Mouse (Mus musculus) ES-E14 (cell line): ENCODE results near the gene Rgs6. TPM values are rescaled to one million over a fixed set of nuclear protein-coding genes. Genes with fewer than 3 reads are reported as not detected.

Experiments
- DNase-seq: peaks from one replicate; pipeline ENCODE4 v3.0.0-alpha.2; 2013; ENCODE audit warnings: low read depth, low spot score
- H3K27ac ChIP-seq: 2 replicates; pipeline ENCODE4 v1.5.1; 2012; ENCODE audit warnings: low read depth, mild to moderate bottlenecking, low read length, moderate library complexity, mixed read lengths; ENCODE audit not compliant: poor library complexity, insufficient read depth, severe bottlenecking
- H3K36me3 ChIP-seq: 2 replicates; pipeline ENCODE4 v1.6.1; 2012; ENCODE audit warnings: mild to moderate bottlenecking, low read length, moderate library complexity, mixed read lengths; ENCODE audit not compliant: control insufficient read depth, poor library complexity, insufficient read depth, severe bottlenecking
- H3K4me1 ChIP-seq, 2 experiments: fragments of 150-350 bp in 1 of 2; sonication (generic) in 1 of 2; 2 replicates each; pipeline ENCODE4 v1.6.1; 2012; ENCODE audit warnings: low read length in 2 of 2, mild to moderate bottlenecking in 1 of 2, mixed read lengths in 1 of 2; ENCODE audit not compliant: control insufficient read depth in 2 of 2, insufficient read depth in 2 of 2, poor library complexity in 1 of 2
- H3K4me3 ChIP-seq, 2 experiments: fragments of 150-350 bp in 1 of 2; sonication (generic) in 1 of 2; 2 replicates each; pipeline ENCODE4 v1.5.1; 2012; ENCODE audit warnings: low read length in 2 of 2, low read depth in 1 of 2, mild to moderate bottlenecking in 1 of 2, mixed read lengths in 1 of 2; ENCODE audit not compliant: insufficient read depth in 1 of 2, poor library complexity in 1 of 2, severe bottlenecking in 1 of 2
- H3K9ac ChIP-seq: 2 replicates; pipeline ENCODE4 v1.6.1; 2012; ENCODE audit warnings: low read depth, mild to moderate bottlenecking, low read length, mixed read lengths; ENCODE audit not compliant: poor library complexity, insufficient read depth, severe bottlenecking
- H3K9me3 ChIP-seq: fragments of 150-350 bp; sonication (generic); 2 replicates; pipeline ENCODE4 v1.6.1; 2012; ENCODE audit warnings: low read depth, mild to moderate bottlenecking, low read length; ENCODE audit not compliant: control insufficient read depth, insufficient read depth
- CHD2 ChIP-seq: IDR thresholded peaks from 2 replicates; pipeline ENCODE4 v1.6.1; 2014; ENCODE audit warnings: mild to moderate bottlenecking, low read depth, low read length, inconsistent platforms
- HCFC1 ChIP-seq: IDR thresholded peaks from 2 replicates; pipeline ENCODE4 v1.6.1; 2012; ENCODE audit warnings: low read length, inconsistent platforms, borderline replicate concordance; ENCODE audit not compliant: insufficient read depth
- MAFK ChIP-seq: IDR thresholded peaks from 2 replicates; pipeline ENCODE4 v1.6.1; 2014; ENCODE audit warnings: mild to moderate bottlenecking, low read depth, low read length, inconsistent platforms; ENCODE audit not compliant: insufficient read depth
- ZC3H11A ChIP-seq: IDR thresholded peaks from 2 replicates; pipeline ENCODE4 v1.6.1; 2012; ENCODE audit warnings: low read depth, mild to moderate bottlenecking, inconsistent platforms, low read length, borderline replicate concordance
- ZNF384 ChIP-seq: IDR thresholded peaks from 2 replicates; pipeline ENCODE4 v1.6.1; 2012; ENCODE audit warnings: low read depth, low read length, inconsistent platforms
- in situ Hi-C, 2 experiments: fragments of 600-800 bp; cut with MboI; formaldehyde crosslinking; loops; one replicate each; pipeline ENCODE4 v1.15.1; 2025; ENCODE audit warnings: low sequenced_read_pairs in 2 of 2, inconsistent platforms in 1 of 2; ENCODE audit not compliant: unreplicated experiment in 2 of 2
- total RNA-seq: library from RNA; depleted of rRNA; stranded (reverse); fragments of 300-350 nt; gene quantifications from 2 replicates; pipeline ENCODE4 v1.2.3, GENCODE M21; 2012

The Rgs6 gene
- total RNA-seq, 1 experiment, result 0.49 TPM

DNA sequence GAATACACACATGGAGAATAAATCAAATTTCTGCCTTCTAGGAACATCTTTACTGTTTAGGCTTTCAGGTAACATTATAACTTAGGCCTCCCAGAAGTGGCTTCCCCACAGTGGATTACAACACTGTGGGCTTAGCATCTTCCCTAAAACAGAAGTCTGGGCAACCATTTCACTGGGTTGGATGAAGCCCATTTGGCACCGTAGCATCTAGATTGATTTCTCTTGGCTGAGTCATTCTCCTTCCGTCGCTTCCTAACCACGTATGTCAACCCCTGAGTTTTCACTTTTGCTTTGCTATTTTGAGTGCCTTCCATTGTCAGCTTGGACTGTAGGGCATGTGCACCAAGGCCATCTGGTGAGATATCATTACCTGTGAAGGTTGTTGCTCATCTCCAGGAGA lies 217.1 kb downstream of the Rgs6 start:
- no peak overlapping the region for H3K9ac ChIP-seq
- no peak for DNase-seq
- H3K27ac ChIP-seq, result no peak overlapping the region
- in situ Hi-C loops, result no loop called here
- no peaks in the 10 kb centered on the region for H3K36me3 ChIP-seq
- no peaks in the 10 kb centered on the region for H3K9me3 ChIP-seq
- no peaks in the 10 kb centered on the region for H3K4me1 ChIP-seq
- H3K4me3 ChIP-seq, result no peak overlapping the region
- TF ChIP-seq ZC3H11A (no peak), ZNF384 (no peak), HCFC1 (no peak), MAFK (no peak), CHD2 (no peak)

- Histone ChIP-seq H3K27ac (no peak overlapping the region), H3K9ac (no peak overlapping the region), H3K4me1 (no peaks in the 10 kb centered on the region), H3K9me3 (no peaks in the 10 kb centered on the region), H3K36me3 (no peaks in the 10 kb centered on the region), H3K4me3 (no peak overlapping the region)
- TF ChIP-seq ZNF384 (no peak), CHD2 (no peak), MAFK (no peak), HCFC1 (no peak), ZC3H11A (no peak)
- in situ Hi-C loops, result no loop called here
- DNase-seq, result no peak
Measured at GRCm38 (mm10) chr12:82810631-82811030, 222.5 kb downstream of the Rgs6 start.

DNA sequence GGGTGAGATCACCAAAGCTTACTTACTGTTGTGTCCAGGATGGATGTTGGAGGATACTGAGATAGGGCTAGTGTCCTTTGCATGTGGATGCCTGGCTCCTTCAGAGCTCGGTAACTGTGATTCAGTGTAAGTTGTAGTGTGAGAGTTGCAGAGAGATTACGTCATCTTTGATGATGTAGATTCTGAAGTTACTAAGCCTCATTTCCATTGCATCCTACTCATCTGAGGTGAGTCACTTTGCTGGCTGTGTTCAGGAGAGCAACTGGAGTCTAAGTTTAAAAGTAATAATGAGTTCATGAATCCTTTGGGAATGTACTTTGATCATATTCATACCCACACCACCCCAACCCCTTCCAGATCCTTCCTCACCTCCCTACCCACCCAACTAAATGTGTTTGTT lies 227.9 kb downstream of the Rgs6 start:
- no peaks in the 10 kb centered on the region for H3K36me3 ChIP-seq
- no peak for TF ChIP-seq CHD2
- no peak for TF ChIP-seq HCFC1
- no peak for TF ChIP-seq ZC3H11A
- no peak for TF ChIP-seq MAFK
- no peak for TF ChIP-seq ZNF384
- no peak overlapping the region for H3K27ac ChIP-seq
- no peaks in the 10 kb centered on the region for H3K4me1 ChIP-seq
- in situ Hi-C loops, result no loop called here
- no peaks in the 10 kb centered on the region for H3K9me3 ChIP-seq
- H3K4me3 ChIP-seq, result no peak overlapping the region
- no peak overlapping the region for H3K9ac ChIP-seq
- DNase-seq, result no peak

- no peak for DNase-seq
- in situ Hi-C loops, result no loop called here
- Histone ChIP-seq H3K27ac (no peak overlapping the region), H3K4me1 (no peaks in the 10 kb centered on the region), H3K36me3 (no peaks in the 10 kb centered on the region), H3K4me3 (no peak overlapping the region), H3K9me3 (no peaks in the 10 kb centered on the region), H3K9ac (no peak overlapping the region)
- TF ChIP-seq CHD2, result no peak
- TF ChIP-seq HCFC1, result no peak
- no peak for TF ChIP-seq ZNF384
- TF ChIP-seq MAFK, result no peak
- TF ChIP-seq ZC3H11A, result no peak
Measured at GRCm38 (mm10) chr12:82819328-82819727, 231.2 kb downstream of the Rgs6 start.

GRCm38 (mm10) chr12:82819991-82820390 lies 231.9 kb downstream of the Rgs6 start:
- TF ChIP-seq ZNF384 (no peak), MAFK (no peak), ZC3H11A (no peak), HCFC1 (no peak), CHD2 (no peak)
- Histone ChIP-seq H3K4me3 (no peak overlapping the region), H3K9me3 (no peaks in the 10 kb centered on the region), H3K4me1 (no peaks in the 10 kb centered on the region), H3K9ac (no peak overlapping the region), H3K36me3 (no peaks in the 10 kb centered on the region), H3K27ac (no peak overlapping the region)
- in situ Hi-C loops, result no loop called here
- no peak for DNase-seq
